Mouse (Mus musculus) megakaryocyte-erythroid progenitor cell, adult 5-6 weeks (primary cell): ENCODE data around the gene Med11. TPM values are rescaled to one million over a fixed set of nuclear protein-coding genes. Genes with fewer than 3 reads are reported as not detected.
"Not testable (repeated sequence)": the region's sequence is repeated elsewhere in the genome, so short reads cannot be mapped to it uniquely, and the experiment has no call there.

Source experiments
- ATAC-seq: replicated peaks from 2 replicates; pipeline ENCODE4 v1.8.0; 2016; ENCODE audit warnings: mild to moderate bottlenecking, inconsistent platforms; ENCODE audit not compliant: severe bottlenecking, poor library complexity, low FRiP score, low TSS enrichment
- total RNA-seq, 2 experiments: library from RNA; stranded (forward) in 1 of 2; stranded (reverse) in 1 of 2; fragments of 200-1000, 215-1000 nt in 1 of 2; fragments of >200 nt in 1 of 2; fragmentation: Nextera tagmentation in 1 of 2; gene quantifications; 2 replicates each; pipeline ENCODE4 v1.2.3; 2014 to 2017

Gene Med11
- total RNA-seq (2014; fragmentation: Nextera tagmentation) (25.5 and 34.8 TPM in 2 replicates), total RNA-seq (2017) (38.6 and 46.5 TPM in 2 replicates)

- peak; percentile 97 for ATAC-seq
These were observed at the start of gene Med11 for GRCm38 (mm10) chr11:70451797-70452498. Gene Med11, plus strand, starts transcription at chr11:70451919.

DNA sequence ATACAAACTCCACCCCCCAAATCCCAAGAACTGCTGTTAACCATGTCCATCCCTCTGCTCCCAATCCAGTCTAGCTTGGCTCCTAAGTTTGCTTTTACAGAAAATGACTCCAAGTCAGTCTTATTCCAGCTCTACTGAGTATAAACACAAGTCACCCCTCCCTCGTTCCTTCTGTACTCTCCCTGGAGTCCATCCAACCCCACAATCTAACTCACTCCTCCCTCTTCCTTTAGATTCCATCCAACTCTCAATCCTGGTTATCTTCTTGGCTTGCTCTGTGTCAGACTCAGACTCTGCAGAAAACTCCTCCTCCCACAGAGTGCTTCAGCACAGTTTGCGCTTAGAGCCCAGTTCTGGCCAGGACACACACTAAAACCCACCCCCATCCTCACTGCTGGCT, 48.1 kb upstream of the Med11 start:
- no peak; the same call in 1 of the 2 replicates for ATAC-seq

- ATAC-seq = peak; percentile 94
These were observed 42.0 kb upstream of the Med11 start, which contains the start of gene Pelp1 for GRCm38 (mm10) chr11:70409594-70410296. Gene Pelp1, minus strand, starts transcription at chr11:70410031.

- peak; percentile 51 for ATAC-seq
These were observed 41.4 kb upstream of the Med11 start for GRCm38 (mm10) chr11:70410297-70410643.

GRCm38 (mm10) chr11:70412591-70412990, 39.1 kb upstream of the Med11 start:
- ATAC-seq = no peak

- no peak for ATAC-seq
These were observed 37.8 kb upstream of the Med11 start for GRCm38 (mm10) chr11:70413961-70414360.

DNA sequence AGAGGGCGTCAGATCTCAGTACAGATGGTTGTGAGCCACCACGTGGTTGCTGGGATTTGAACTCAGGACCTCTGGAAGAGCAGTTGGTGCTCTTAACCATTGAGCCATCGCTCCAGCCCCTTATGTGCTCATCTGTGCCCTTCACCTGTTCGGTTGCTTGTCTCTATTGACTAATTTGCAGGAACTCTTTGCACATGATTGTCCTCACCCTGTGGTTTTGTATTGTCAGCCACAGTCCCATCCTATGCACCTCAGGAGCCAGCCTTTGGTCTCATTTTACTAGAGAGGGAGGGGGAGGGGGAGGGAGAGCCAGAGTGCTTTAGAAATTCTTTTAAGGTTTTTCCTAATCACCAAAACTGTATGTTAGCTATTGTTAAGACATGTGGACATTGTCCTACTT, 33.5 kb upstream of the Med11 start:
- no peak for ATAC-seq

GRCm38 (mm10) chr11:70419486-70419885, 32.2 kb upstream of the Med11 start:
- ATAC-seq = no peak

DNA sequence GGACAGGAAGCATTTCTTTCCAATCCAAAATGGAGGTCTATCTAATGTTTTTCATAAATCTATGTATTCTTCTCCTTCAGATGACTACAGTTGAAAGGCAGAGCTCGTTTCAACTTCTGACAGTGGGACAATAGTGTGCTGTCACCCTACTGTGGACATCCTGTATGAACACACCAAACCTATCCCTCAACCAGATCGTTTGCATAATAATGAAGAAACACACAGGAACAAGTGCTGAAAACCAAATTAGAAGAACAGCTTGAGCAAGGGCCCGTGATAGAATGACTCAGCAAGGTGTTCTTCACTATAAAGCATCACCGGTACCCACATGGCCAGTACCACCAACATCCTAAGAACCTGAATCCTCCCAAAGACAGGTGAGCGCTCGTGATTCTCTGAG, 25.1 kb upstream of the Med11 start:
- ATAC-seq = not testable (repeated sequence)

- ATAC-seq = no peak
These were observed 20.1 kb upstream of the Med11 start for GRCm38 (mm10) chr11:70431574-70431973.

GRCm38 (mm10) chr11:70432048-70432894, 19.4 kb upstream of the Med11 start, which contains the start of gene Arrb2:
Gene Arrb2, plus strand, starts transcription at chr11:70432635.
- ATAC-seq = peak; percentile 92

DNA sequence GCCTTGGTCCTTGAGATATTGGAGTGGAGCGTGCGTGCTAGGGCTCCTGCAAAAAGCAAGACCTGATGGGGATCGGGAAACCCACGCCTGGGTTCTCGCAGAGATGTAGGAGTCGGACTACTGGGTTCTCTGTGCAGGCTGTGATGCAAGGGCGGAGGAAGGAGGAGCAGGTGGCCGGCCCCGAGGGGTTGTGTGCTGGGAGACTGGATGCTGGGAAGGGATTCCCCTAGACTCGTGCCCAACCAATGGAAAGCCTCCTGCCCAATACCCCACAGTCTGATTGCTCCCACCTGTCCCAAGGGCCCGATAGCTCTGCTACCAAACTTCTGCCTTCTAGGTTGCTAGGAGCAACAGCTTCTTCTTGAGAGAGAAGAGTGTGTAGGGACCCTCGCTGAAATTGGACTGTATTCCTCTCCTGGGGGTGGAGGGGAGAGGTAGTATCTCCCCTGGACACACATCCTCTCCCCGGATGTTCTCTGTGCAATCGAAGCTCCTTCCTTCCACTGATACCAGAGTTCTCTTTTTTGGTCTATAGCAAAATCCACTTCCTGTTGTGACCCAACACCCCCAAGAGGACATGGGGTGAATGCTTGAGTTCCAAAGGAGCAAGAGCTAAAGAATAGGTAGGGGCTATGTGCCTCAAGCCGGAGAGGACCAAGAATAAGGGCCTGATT, 18.7 kb upstream of the Med11 start:
- no peak for ATAC-seq

GRCm38 (mm10) chr11:70433569-70433943, 18.2 kb upstream of the Med11 start:
- no peak for ATAC-seq

DNA sequence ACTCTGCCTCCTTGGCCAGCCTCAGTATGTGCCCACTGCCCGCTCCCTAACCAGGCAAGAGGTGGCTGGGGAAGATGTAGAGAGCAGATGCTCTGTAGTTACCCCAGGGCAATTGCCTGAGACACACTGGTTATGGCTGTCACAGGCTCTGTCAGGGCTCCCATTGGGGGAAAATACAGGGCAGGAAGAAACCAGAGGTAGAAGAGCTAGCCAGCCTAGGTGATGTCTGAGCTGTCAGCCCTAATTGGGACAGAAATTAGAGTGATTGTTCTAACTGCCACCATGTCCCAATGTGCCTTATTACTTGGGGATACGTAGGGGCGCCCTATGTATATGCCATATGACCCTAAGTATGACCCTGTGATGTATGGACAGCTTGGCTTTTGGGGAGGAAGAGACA, 17.8 kb upstream of the Med11 start:
- no peak for ATAC-seq

GRCm38 (mm10) chr11:70435476-70435875, 16.2 kb upstream of the Med11 start:
- ATAC-seq = no peak

- ATAC-seq = no peak
These were observed 14.3 kb upstream of the Med11 start for GRCm38 (mm10) chr11:70437426-70437825.

GRCm38 (mm10) chr11:70438728-70439374, 12.9 kb upstream of the Med11 start:
- ATAC-seq = no peak

DNA sequence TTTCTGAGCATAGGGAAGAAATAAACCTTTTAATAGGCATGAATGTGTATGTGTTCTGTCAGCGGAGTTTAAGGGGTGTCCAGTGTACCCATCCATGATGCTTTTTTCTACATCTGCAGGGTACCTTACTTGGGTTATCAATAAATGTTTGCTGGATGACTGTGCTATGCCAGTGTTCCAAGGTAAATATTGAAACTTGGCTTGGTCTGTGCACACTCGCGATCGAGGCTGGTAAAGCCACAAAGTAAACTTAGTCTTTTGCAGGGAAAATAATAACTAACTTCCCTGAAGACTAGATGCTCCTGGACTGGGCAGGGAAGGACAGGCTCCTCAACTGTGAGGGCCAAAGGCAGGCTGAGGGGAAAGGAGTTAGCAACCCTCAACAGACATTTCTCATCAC, 11.1 kb upstream of the Med11 start:
- no peak for ATAC-seq

DNA sequence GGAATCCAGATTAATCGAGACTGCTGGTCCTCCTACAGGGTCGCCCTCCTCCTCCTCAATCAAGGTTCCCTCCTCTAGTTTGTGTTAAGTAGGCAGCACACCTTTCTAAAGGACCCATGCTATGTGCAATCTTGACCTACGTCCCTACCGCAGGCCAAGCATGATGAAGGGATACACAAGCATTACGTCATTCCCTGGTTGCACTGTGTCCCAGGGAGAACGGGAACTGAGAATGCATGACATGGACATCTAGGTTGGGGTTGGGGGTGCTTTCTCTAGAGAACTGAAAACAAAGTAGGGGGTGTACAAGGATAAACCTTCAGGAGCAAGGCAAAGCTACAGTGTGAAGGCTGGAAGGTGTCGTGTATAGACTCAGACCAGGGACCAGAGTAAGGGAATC, 9.8 kb upstream of the Med11 start:
- ATAC-seq = no peak
